Mouse (Mus musculus): ENCODE data around the gene Gm8024. TPM values are rescaled to one million over a fixed set of nuclear protein-coding genes. Genes with fewer than 3 reads are reported as not detected.
"Not testable (repeated sequence)": the region's sequence is repeated elsewhere in the genome, so short reads cannot be mapped to it uniquely, and the experiment has no call there.

Gene Gm8024
- total RNA-seq (2021) = not detected
- long read RNA-seq, experiment 1 = 0 reads
- long read RNA-seq, experiment 2 = 0 reads

DNA sequence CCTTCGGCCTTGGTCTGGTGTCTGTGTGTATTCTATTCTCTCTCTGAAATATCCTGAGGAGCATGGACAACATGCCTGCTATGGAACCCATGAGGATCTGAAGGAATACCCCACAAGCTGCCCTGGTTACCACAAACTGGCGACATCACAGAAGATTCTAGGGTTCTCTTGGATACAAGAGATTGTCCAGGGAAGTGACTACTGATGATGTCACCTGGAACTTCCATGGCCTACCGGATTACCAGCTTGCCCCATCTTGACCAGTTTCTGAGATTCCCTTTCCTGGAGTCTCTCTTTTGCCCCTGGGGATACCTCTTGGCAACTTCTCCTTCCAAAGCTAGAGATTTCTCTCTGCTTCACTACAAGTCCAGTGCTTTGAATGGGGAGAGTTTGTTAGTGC is at the start of gene Gm8024:
Gene Gm8024 (minus strand): TSS at position 101 of the 400 bp plus-strand sequence.
- intact Hi-C loops (cut with DNase I); H3K27ac ChIP-seq; DNase-seq (ENCODE audit: extremely low spot score in 1 of 2, low spot score in 2 of 2); H3K4me3 ChIP-seq: not testable (repeated sequence)

- H3K4me3 ChIP-seq = peak overlapping the region; percentile 32
- TF ChIP-seq CTCF (IDR thresholded peaks at IDR 0.05) = peak; percentile 28
- H3K27ac ChIP-seq; intact Hi-C loops (cut with DNase I): not testable (repeated sequence)
- DNase-seq (ENCODE audit: extremely low spot score in 1 of 2, low spot score in 2 of 2) = peak; percentile 54 to 70
Observed at GRCm38 (mm10) chr14:42543170-42543701, 19.2 kb upstream of the Gm8024 start.

- H3K4me3 ChIP-seq; DNase-seq (ENCODE audit: extremely low spot score in 1 of 2, low spot score in 2 of 2); H3K27ac ChIP-seq; intact Hi-C loops (cut with DNase I): not testable (repeated sequence)
Observed at GRCm38 (mm10) chr14:42542316-42543169, 18.5 kb upstream of the Gm8024 start.

- H3K4me3 ChIP-seq; intact Hi-C loops (cut with DNase I); DNase-seq (ENCODE audit: extremely low spot score in 1 of 2, low spot score in 2 of 2); H3K27ac ChIP-seq: not testable (repeated sequence)
Observed at GRCm38 (mm10) chr14:42502249-42502648, 21.8 kb downstream of the Gm8024 start, which contains the start of gene Gm8020. Gene Gm8020 (minus strand): TSS chr14:42502349.

Other genes starting within 250 kb of the Gm8024 start
- not detected for gene Gm9611, start 226.9 kb downstream of the Gm8024 start, total RNA-seq (2021)
- gene Gm7995, start 214.1 kb downstream of the Gm8024 start, total RNA-seq (2021) = not detected
- not detected for gene Gm8005, start 84.6 kb downstream of the Gm8024 start, total RNA-seq (2021)
- not detected for gene Gm8011, start 60.4 kb downstream of the Gm8024 start, total RNA-seq (2021)
- not detected for gene Gm8020, start 21.9 kb downstream of the Gm8024 start, total RNA-seq (2021)
- not detected for gene Gm17124, start 75.6 kb upstream of the Gm8024 start, total RNA-seq (2021)
- not detected for gene Gm3633, start 117.6 kb upstream of the Gm8024 start, total RNA-seq (2021)
- not detected for gene Gm10378, start 131.7 kb upstream of the Gm8024 start, total RNA-seq (2021)
- gene Gm3015, start 244.5 kb upstream of the Gm8024 start, total RNA-seq (2021) = not detected